Mouse (Mus musculus) spleen, adult 2 months (tissue): ENCODE results near the gene Gne.

Experiments used
- CTCF ChIP-seq: fragments of 200-500 bp; IDR thresholded peaks from 2 replicates; pipeline ENCODE4 v1.5.1; 2011; ENCODE audit warnings: mild to moderate bottlenecking, inconsistent platforms; ENCODE audit not compliant: insufficient read depth, insufficient read length, insufficient replicate concordance; ENCODE audit errors: extremely low read depth
- POLR2A ChIP-seq: fragments of 200-500 bp; IDR thresholded peaks from 2 replicates; pipeline ENCODE4 v1.6.1; 2011; ENCODE audit warnings: low read depth, low read length, inconsistent platforms

DNA sequence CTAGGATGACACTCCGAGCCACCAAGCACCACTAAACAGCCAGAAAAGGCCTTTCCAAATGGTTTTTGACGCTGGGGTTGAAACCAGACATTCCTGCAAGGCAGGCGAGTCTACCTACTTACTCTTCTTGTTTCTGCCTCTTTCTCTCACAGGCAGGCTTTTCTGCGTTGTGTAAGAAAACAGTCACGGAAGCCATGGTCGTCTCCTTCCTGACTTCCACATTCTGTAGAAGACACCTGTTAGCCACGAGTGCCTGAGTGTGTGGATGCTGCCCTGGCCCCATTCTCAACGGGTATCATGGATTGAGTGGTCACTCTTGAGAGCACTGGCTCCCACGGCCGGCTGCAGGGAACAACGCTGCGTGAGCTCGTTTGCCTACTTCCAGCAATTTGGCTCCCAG lies 31.1 kb upstream of the Gne start:
- no peak for TF ChIP-seq POLR2A
- no peak for TF ChIP-seq CTCF
